Mouse (Mus musculus): ENCODE measurements at regions not wholly inside any gene's neighbourhood (a gene's known extent, or its start where the extent isn't known, plus 50 kb on each side); places are given as distances from the start of the nearest gene placed in this dataset.

- DNase-seq, result no peak
These were observed 71.3 kb downstream of the Cdc7 start for GRCm38 (mm10) chr5:107035376-107035775.

GRCm38 (mm10) chr5:107035782-107036181 lies 71.7 kb downstream of the Cdc7 start:
- DNase-seq, result no peak

GRCm38 (mm10) chr5:107036475-107036874 lies 72.4 kb downstream of the Cdc7 start:
- DNase-seq, result no peak

GRCm38 (mm10) chr5:107037087-107037486 lies 73.0 kb downstream of the Cdc7 start:
- DNase-seq, result no peak

GRCm38 (mm10) chr5:107039340-107039739 lies 75.2 kb downstream of the Cdc7 start:
- DNase-seq, result no peak

GRCm38 (mm10) chr5:107039956-107040355 lies 75.8 kb downstream of the Cdc7 start:
- no peak for DNase-seq

GRCm38 (mm10) chr5:107040489-107040888 lies 76.4 kb downstream of the Cdc7 start:
- DNase-seq, result no peak

GRCm38 (mm10) chr5:107045163-107045562 lies 81.0 kb downstream of the Cdc7 start:
- no peak for DNase-seq

GRCm38 (mm10) chr5:107046501-107046931 lies 82.4 kb downstream of the Cdc7 start:
- DNase-seq, result no peak

GRCm38 (mm10) chr5:107048607-107049006 lies 84.5 kb downstream of the Cdc7 start:
- no peak for DNase-seq

GRCm38 (mm10) chr5:107050076-107050475 lies 86.0 kb downstream of the Cdc7 start:
- DNase-seq, result no peak

GRCm38 (mm10) chr5:107051868-107052267 lies 87.7 kb downstream of the Cdc7 start:
- DNase-seq, result no peak

GRCm38 (mm10) chr5:107054900-107055452 lies 90.9 kb downstream of the Cdc7 start:
- DNase-seq, result peak; percentile 27

GRCm38 (mm10) chr5:107055455-107055854 lies 91.3 kb downstream of the Cdc7 start:
- peak; percentile 20 for DNase-seq

Data from adrenal gland, postnatal 10 days (tissue).